Mouse (Mus musculus) CH12.LX (cell line): ENCODE measurements around the gene Sbf2.

Source experiments
- CTCF ChIP-seq, 2 experiments: IDR thresholded peaks in 1 of 2; conservative IDR thresholded peaks in 1 of 2; 2 replicates each; pipeline ENCODE4 v1.5.1; 2011 to 2012; ENCODE audit warnings: low read depth in 2 of 2, low read length in 2 of 2, improper control_type of control experiment in 1 of 2, inconsistent platforms in 1 of 2, mild to moderate bottlenecking in 1 of 2, moderate library complexity in 1 of 2
- ELF1 ChIP-seq: IDR thresholded peaks from 2 replicates; pipeline ENCODE4 v1.6.1; 2014; ENCODE audit warnings: low read depth, mild to moderate bottlenecking, inconsistent platforms, low read length, improper control_type of control experiment
- MYC ChIP-seq: IDR thresholded peaks from 2 replicates; pipeline ENCODE4 v1.6.1; 2011; ENCODE audit warnings: low read depth, mild to moderate bottlenecking, improper control_type of control experiment, low read length
- POLR2A ChIP-seq: IDR thresholded peaks from 2 replicates; pipeline ENCODE4 v1.6.1; 2011; ENCODE audit warnings: low read depth, mild to moderate bottlenecking, improper control_type of control experiment, low read length
- POLR2AphosphoS2 ChIP-seq: IDR thresholded peaks from 2 replicates; pipeline ENCODE4 v1.6.1; 2011; ENCODE audit warnings: low read depth, low read length, improper control_type of control experiment
- SMC3 ChIP-seq: IDR thresholded peaks from 2 replicates; pipeline ENCODE4 v1.6.1; 2011; ENCODE audit warnings: low read depth, low read length, improper control_type of control experiment
- UBTF ChIP-seq: IDR thresholded peaks from 2 replicates; pipeline ENCODE4 v1.6.1; 2012; ENCODE audit warnings: low read depth, mild to moderate bottlenecking, inconsistent platforms, low read length, improper control_type of control experiment, moderate library complexity

- TF ChIP-seq UBTF (no peak), POLR2A (no peak; the same call in 1 of the 2 replicates), CTCF (conservative IDR thresholded peaks at IDR 0.05 in 1 of 2, IDR thresholded peaks at IDR 0.05 in 1 of 2; ENCODE audit: low read depth in 2 of 2, low read length in 2 of 2) (no peak), MYC (no peak), SMC3 (no peak), POLR2AphosphoS2 (no peak; the same call in 1 of the 2 replicates), ELF1 (no peak)
Observed at GRCm38 (mm10) chr7:110277734-110278245, 336.9 kb downstream of the Sbf2 start.
